Mouse (Mus musculus): ENCODE results near the gene Cxcr6. TPM values are rescaled to one million over a fixed set of nuclear protein-coding genes. Genes with fewer than 3 reads are reported as not detected.

Gene Cxcr6
- polyA plus RNA-seq, 1 experiment from 2014 or later = 0.28 TPM

DNA sequence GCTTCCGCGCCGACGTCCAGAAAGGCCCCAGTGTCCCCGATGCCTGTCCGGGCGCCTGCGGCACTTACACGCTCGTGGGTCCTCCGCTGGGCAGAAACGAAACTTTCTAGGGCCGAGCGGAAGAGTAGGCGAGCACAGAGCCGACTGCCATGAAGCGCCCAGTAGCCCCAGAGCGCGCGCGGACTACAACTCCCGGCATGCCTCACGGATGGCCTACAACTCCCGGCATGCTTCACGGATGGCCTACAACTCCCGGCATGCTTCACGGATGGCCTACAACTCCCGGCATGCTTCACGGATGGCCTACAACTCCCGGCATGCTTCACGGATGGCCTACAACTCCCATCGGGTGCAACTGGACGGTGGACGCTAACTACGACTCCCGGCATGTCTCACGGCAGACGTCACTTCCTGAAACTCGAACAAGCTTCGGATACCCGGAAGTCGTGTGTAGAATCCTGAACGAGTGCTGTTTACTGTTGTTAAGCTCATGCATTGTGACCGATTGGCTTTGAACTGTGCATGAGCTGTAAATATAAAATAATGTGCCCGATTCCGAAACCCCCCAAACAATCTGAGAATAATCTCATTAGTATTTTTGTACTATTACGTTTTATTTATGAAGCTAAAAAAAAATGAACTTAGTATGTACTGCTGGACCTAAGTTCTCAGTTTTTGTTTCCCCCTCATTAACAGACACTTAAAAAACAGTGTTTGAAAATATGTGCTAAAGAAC is 45.6 kb downstream of the Cxcr6 start, which contains the start of gene Fyco1:
Gene Fyco1 (minus strand): TSS at position 187 of the 736 bp plus-strand sequence.
- ATAC-seq (ENCODE audit: insufficient number of reproducible peaks, insufficient read depth, low FRiP score, low TSS enrichment, low read depth) = peak; percentile 97
- Histone ChIP-seq H3K4me3 (replicated peaks) (peak within 1 kb of the TSS; percentile 69), H3K9me3 (no peaks in the 10 kb centered on the region), H3K9ac (replicated peaks) (peak within 1 kb of the TSS; percentile 74), H3K4me1 (replicated peaks) (peaks cover 12% of the 10 kb centered on the region; the same call in 1 of the 2 replicates), H3K27me3 (no peaks in the 10 kb centered on the region), H3K27ac (peak within 1 kb of the TSS; percentile 97), H3K36me3 (no peaks in the 10 kb centered on the region), H3K4me2 (peak within 1 kb of the TSS; percentile 71)
- WGBS = under 1% methylated on average over 47 of the region's 47 CpGs

- H3K27me3 ChIP-seq = no peaks in the 10 kb centered on the region
- H3K36me3 ChIP-seq = no peaks in the 10 kb centered on the region
- H3K27ac ChIP-seq = no peak overlapping the region
- H3K4me3 ChIP-seq (replicated peaks) = peak overlapping the region; percentile 31
- H3K9me3 ChIP-seq = no peaks in the 10 kb centered on the region
- H3K9ac ChIP-seq (replicated peaks) = no peak overlapping the region
- peaks cover 12% of the 10 kb centered on the region; the same call in 1 of the 2 replicates for H3K4me1 ChIP-seq (replicated peaks)
- ATAC-seq (ENCODE audit: insufficient number of reproducible peaks, insufficient read depth, low FRiP score, low TSS enrichment, low read depth) = no peak
- 68% methylated on average over 5 of the region's 5 CpGs for WGBS
- peak overlapping the region; percentile 56 for H3K4me2 ChIP-seq
Observed at GRCm38 (mm10) chr9:123852449-123853390, 46.4 kb downstream of the Cxcr6 start.

- Histone ChIP-seq H3K27me3 (no peaks in the 10 kb centered on the region), H3K9me3 (no peaks in the 10 kb centered on the region), H3K4me1 (replicated peaks) (no peaks in the 10 kb centered on the region), H3K9ac (replicated peaks) (no peak overlapping the region), H3K36me3 (no peaks in the 10 kb centered on the region), H3K4me3 (replicated peaks) (no peak overlapping the region), H3K4me2 (no peak overlapping the region), H3K27ac (no peak overlapping the region)
- ATAC-seq (ENCODE audit: insufficient number of reproducible peaks, insufficient read depth, low FRiP score, low TSS enrichment, low read depth) = no peak
- WGBS = 93% methylated on average over 2 of the region's 2 CpGs
Observed at GRCm38 (mm10) chr9:123856836-123857235, 50.6 kb downstream of the Cxcr6 start.

Other genes starting within 250 kb of the Cxcr6 start
- 0.17 and 0.24 TPM in 2 replicates for gene Slc6a20b, start 173.9 kb upstream of the Cxcr6 start, polyA plus RNA-seq (2016; fragmentation: Nextera tagmentation; extraction: Ambion mirVana)
- gene Ccr9, start 128.0 kb upstream of the Cxcr6 start, polyA plus RNA-seq (2016; fragmentation: Nextera tagmentation; extraction: Ambion mirVana) = 0.13 and 0.14 TPM in 2 replicates
- gene Slc6a20a, start 127.6 kb upstream of the Cxcr6 start, polyA plus RNA-seq (2016; fragmentation: Nextera tagmentation; extraction: Ambion mirVana) = not detected in 2 replicates
- 50.0 and 56.2 TPM in 2 replicates for gene Lztfl1, start 88.8 kb upstream of the Cxcr6 start, polyA plus RNA-seq (2016; fragmentation: Nextera tagmentation; extraction: Ambion mirVana)
- 15.0 and 15.2 TPM in 2 replicates for gene Fyco1, start 45.4 kb downstream of the Cxcr6 start, polyA plus RNA-seq (2016; fragmentation: Nextera tagmentation; extraction: Ambion mirVana)
- gene Xcr1, start 55.6 kb downstream of the Cxcr6 start, polyA plus RNA-seq (2016; fragmentation: Nextera tagmentation; extraction: Ambion mirVana) = 0.04 TPM in 1 of 2 replicates, not detected in the other
- gene Ccr1, start 162.2 kb downstream of the Cxcr6 start, polyA plus RNA-seq (2016; fragmentation: Nextera tagmentation; extraction: Ambion mirVana) = 1.3 and 1.5 TPM in 2 replicates
- gene Ccr1l1, start 171.9 kb downstream of the Cxcr6 start, polyA plus RNA-seq (2016; fragmentation: Nextera tagmentation; extraction: Ambion mirVana) = not detected in 2 replicates
- not detected in 2 replicates for gene Ccr3, start 215.5 kb downstream of the Cxcr6 start, polyA plus RNA-seq (2016; fragmentation: Nextera tagmentation; extraction: Ambion mirVana)